Mouse (Mus musculus): Measurements from ENCODE around the gene Zdhhc18.

Zdhhc18 gene

DNA sequence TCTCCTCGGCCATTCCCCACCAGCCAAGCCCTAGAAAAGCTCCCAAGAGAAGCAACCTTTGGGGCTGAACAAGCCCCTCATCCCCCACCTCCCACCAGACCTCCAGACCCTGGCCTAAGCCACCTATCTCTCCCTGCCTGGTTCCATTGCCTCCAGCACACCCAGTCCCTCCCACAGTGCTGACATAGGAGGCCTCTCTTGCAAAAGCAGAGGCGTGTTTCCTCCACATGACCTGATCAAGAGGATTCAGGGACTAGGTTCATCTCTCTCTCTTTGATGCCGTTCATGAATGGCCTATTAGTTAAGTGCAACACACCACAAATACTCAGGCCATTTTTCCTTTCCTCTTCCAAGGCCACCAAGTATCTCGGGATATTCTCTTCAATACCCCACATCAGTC, 90.1 kb downstream of the Zdhhc18 start:
- no peak for DNase-seq (ENCODE audit: low spot score in 2 of 2)

DNA sequence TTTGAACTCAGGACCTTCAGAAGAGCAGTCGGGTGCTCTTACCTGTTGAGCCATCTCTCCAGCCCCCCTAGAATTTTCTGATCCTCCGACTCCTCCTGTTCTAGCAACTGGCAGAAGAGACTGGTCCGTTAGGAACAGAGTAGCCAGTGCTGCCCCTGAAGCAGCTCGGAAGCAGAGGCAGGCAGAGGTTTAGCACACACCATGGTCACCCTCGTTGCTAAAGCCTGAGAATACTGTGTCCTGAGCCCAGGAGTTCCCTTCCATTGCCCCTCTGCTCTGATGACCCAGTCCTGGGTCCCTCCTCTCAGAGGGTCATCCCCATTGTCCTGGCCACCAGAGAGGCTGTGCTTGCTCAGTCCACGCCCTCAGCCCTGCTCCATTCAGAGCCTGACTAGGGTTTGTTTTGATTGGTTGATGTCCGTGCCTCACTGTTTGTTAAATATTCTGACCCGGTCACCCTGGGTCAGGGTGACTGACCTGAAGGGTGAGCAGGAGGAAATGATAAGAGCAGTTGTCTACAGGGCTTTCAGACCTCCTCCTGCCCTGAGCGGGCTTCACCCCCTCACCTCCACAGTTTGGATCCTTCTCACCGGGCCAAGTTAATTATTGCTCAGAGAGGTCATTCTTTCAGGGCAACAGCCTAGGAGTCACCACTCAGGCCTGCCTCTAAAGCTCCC, 92.8 kb downstream of the Zdhhc18 start:
- DNase-seq (ENCODE audit: low spot score in 2 of 2) = no peak

Measured in spleen, postnatal 4 days (tissue).